Mouse (Mus musculus): ENCODE results near the gene Dhx58. TPM values are rescaled to one million over a fixed set of nuclear protein-coding genes. Genes with fewer than 3 reads are reported as not detected.

Dhx58 gene
- polyA plus RNA-seq (2015; fragmentation: Nextera tagmentation; extraction: Ambion mirVana), result 2.3 and 2.5 TPM in 2 replicates

GRCm38 (mm10) chr11:100703851-100704531 is at the start of gene Dhx58:
Gene Dhx58 (minus strand): TSS chr11:100704271.

DNA sequence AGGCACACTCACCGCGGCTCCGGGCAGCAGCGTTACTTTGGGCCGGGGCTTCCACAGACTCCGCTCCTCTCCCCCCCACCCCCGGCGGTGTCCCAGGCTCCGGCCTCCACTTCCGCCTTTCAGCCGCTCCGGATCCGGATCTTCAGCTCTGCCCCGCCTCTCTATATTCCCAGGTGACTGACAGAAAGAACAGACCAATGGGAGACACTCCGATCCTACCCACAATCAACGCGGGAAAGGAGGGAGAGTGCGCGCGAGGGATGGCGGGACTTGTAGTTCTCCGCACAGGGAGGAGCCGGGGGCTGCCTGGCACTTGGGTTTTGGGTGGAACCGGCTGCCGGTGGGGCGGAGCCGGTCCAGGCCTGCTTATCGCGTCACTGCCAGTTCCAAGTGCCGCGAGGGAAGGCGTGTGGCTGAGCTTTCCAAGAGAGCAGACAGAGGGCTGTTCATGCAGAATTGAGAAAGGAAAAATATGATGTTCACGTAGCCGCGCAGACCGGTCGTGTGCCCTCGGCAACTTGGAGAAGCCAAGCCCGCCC is 34.1 kb upstream of the Dhx58 start, which contains the start of gene Rab5c:
TSS of gene Rab5c (minus strand) at position 150 of the 539 bp plus-strand sequence.

GRCm38 (mm10) chr11:100713735-100714533 is 9.9 kb upstream of the Dhx58 start, which contains the start of gene Hspb9:
Gene Hspb9 (plus strand): TSS chr11:100713850.

DNA sequence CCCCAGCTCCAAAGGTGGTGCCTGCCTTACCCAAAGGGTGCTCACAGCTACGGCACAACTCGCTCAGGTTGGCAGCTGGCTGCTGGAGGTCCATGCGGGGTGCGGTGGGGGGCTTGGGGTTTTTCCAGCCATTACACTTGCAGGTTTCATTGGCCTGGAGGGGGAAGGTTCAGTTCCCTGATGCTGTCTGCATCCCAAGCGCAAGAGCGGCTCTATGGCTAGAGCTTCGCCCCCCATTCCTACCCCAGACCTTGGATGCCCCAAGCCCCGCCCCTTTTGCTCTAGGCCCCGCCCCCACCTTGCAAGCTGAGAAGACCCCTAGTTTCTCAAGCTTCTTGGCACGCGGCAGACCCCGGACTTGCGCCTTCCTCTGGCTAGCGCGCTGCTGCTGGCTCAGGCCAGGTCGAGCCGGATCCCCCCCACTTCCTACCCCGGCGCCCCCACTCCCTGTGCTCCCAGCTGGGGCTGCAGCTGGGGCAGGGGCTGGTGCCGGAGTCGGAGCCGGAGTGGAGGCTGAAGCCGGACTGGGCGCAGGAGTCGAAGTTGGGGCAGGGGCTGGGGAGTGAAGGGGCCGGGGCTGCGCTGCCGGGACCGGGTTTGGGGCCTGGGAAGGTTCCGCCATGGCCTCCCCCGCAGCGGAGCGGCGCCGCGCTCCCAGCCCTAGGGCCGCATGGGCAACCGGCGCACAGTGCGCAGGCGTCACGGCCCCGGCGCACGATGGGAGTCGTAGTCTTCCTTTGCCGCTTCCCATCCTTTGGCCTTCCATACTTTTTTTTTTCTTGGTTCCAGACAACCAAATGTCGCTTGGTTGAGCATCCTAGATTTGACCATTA is 7.9 kb upstream of the Dhx58 start, which contains the start of gene Kat2a:
TSS of gene Kat2a (minus strand) at position 683 of the 833 bp plus-strand sequence.

DNA sequence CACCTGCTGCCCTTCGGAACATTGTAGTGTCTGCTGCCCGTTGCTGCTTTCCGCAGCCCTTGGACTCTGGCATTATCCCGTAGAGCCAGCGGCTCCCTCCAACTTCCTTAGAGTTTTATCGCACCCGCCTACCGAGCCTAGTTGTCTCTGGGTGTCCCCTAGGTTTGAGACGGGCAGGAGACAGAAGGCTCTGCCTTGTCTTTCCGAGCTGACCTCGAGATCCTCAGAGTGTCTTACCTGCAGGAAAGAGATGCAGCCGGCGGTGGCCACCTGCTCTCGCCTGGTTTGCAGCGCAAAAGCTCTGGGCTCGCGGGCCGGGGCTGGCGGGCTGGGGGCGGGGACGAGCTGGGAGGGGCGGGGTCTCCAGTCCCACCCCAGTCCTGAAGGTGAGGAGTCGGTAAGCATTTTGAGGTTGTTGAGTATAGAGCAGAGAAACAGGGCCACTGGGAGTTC is 11.9 kb downstream of the Dhx58 start, which contains the start of gene Zfp385c:
TSS of gene Zfp385c (minus strand) at position 292 of the 453 bp plus-strand sequence.

Other genes with a start within 250 kb of the Dhx58 start
- gene Klhl11, start 231.5 kb downstream of the Dhx58 start, polyA plus RNA-seq (2015; fragmentation: Nextera tagmentation; extraction: Ambion mirVana), result 8.3 and 8.5 TPM in 2 replicates
- 118 and 128 TPM in 2 replicates for gene Acly, start 176.3 kb downstream of the Dhx58 start, polyA plus RNA-seq (2015; fragmentation: Nextera tagmentation; extraction: Ambion mirVana)
- 1.3 and 2.2 TPM in 2 replicates for gene Ttc25, start 158.7 kb downstream of the Dhx58 start, polyA plus RNA-seq (2015; fragmentation: Nextera tagmentation; extraction: Ambion mirVana)
- 170 and 228 TPM in 2 replicates for gene Cnp, start 129.4 kb downstream of the Dhx58 start, polyA plus RNA-seq (2015; fragmentation: Nextera tagmentation; extraction: Ambion mirVana)
- 65.0 and 77.4 TPM in 2 replicates for gene Nkiras2, start 85.0 kb downstream of the Dhx58 start, polyA plus RNA-seq (2015; fragmentation: Nextera tagmentation; extraction: Ambion mirVana)
- gene Dnajc7, start 84.1 kb downstream of the Dhx58 start, polyA plus RNA-seq (2015; fragmentation: Nextera tagmentation; extraction: Ambion mirVana), result 208 and 230 TPM in 2 replicates
- 0.69 and 1.0 TPM in 2 replicates for gene Zfp385c, start 11.8 kb downstream of the Dhx58 start, polyA plus RNA-seq (2015; fragmentation: Nextera tagmentation; extraction: Ambion mirVana)
- gene Kat2a, start 8.2 kb upstream of the Dhx58 start, polyA plus RNA-seq (2015; fragmentation: Nextera tagmentation; extraction: Ambion mirVana), result 60.5 and 62.5 TPM in 2 replicates
- 0.37 TPM in 1 of 2 replicates, not detected in the other for gene Hspb9, start 9.6 kb upstream of the Dhx58 start, polyA plus RNA-seq (2015; fragmentation: Nextera tagmentation; extraction: Ambion mirVana)
- gene Rab5c, start 33.9 kb upstream of the Dhx58 start, polyA plus RNA-seq (2015; fragmentation: Nextera tagmentation; extraction: Ambion mirVana), result 31.1 and 35.2 TPM in 2 replicates
- gene Kcnh4, start 55.7 kb upstream of the Dhx58 start, polyA plus RNA-seq (2015; fragmentation: Nextera tagmentation; extraction: Ambion mirVana), result 3.7 and 5.5 TPM in 2 replicates
- gene Hcrt, start 58.7 kb upstream of the Dhx58 start, polyA plus RNA-seq (2015; fragmentation: Nextera tagmentation; extraction: Ambion mirVana), result 0.76 and 1.3 TPM in 2 replicates
- gene Ghdc, start 66.7 kb upstream of the Dhx58 start, polyA plus RNA-seq (2015; fragmentation: Nextera tagmentation; extraction: Ambion mirVana), result 8.1 and 8.2 TPM in 2 replicates
- 16.4 and 17.6 TPM in 2 replicates for gene Stat5b, start 146.5 kb upstream of the Dhx58 start, polyA plus RNA-seq (2015; fragmentation: Nextera tagmentation; extraction: Ambion mirVana)
- 2.3 and 3.0 TPM in 2 replicates for gene Stat5a, start 155.1 kb upstream of the Dhx58 start, polyA plus RNA-seq (2015; fragmentation: Nextera tagmentation; extraction: Ambion mirVana)
- gene Stat3, start 235.3 kb upstream of the Dhx58 start, polyA plus RNA-seq (2015; fragmentation: Nextera tagmentation; extraction: Ambion mirVana), result 49.0 and 55.4 TPM in 2 replicates